Mouse (Mus musculus): Measurements from ENCODE around the gene Rnf32. TPM values are rescaled to one million over a fixed set of nuclear protein-coding genes. Genes with fewer than 3 reads are reported as not detected.

Rnf32 gene
- polyA plus RNA-seq, 1 experiment from 2014 or later, result 10.4 TPM

GRCm38 (mm10) chr5:29211980-29212555 is 16.3 kb downstream of the Rnf32 start:
- no peak overlapping the region for H3K9ac ChIP-seq
- WGBS, result 73% methylated on average over 4 of the region's 4 CpGs
- no peak for ATAC-seq (ENCODE audit: low FRiP score)
- no peaks in the 10 kb centered on the region for H3K27me3 ChIP-seq
- H3K9me3 ChIP-seq (replicated peaks), result no peaks in the 10 kb centered on the region
- no peaks in the 10 kb centered on the region for H3K36me3 ChIP-seq
- no peak overlapping the region for H3K27ac ChIP-seq
- no peaks in the 10 kb centered on the region for H3K4me1 ChIP-seq
- no peak overlapping the region for H3K4me2 ChIP-seq (replicated peaks)
- no peak overlapping the region for H3K4me3 ChIP-seq

DNA sequence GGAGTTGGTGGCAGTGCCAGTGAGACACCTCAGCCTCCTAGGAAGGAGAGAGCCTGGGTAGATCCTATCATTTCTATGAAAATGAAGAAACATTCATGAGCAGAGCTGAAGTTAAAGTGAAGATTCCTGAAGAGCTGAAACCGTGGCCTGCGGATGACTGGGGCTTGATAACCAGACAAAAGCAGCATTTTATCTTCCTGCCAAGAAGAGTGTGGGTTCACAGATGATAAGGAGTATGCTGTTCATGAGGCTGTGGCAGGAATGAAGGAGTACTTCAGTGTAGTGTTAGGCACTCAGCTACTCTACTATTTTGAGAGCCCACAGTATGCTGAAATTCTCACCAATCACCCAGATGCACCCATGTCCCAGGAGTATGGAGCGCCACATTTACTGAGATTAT is 22.2 kb downstream of the Rnf32 start:
- WGBS, result 90% methylated on average over 3 of the region's 3 CpGs
- Histone ChIP-seq H3K27ac (no peak overlapping the region), H3K4me1 (no peaks in the 10 kb centered on the region), H3K9ac (no peak overlapping the region), H3K27me3 (no peaks in the 10 kb centered on the region), H3K4me2 (replicated peaks) (no peak overlapping the region), H3K4me3 (no peak overlapping the region), H3K36me3 (no peaks in the 10 kb centered on the region), H3K9me3 (replicated peaks) (no peaks in the 10 kb centered on the region)
- no peak for ATAC-seq (ENCODE audit: low FRiP score)

DNA sequence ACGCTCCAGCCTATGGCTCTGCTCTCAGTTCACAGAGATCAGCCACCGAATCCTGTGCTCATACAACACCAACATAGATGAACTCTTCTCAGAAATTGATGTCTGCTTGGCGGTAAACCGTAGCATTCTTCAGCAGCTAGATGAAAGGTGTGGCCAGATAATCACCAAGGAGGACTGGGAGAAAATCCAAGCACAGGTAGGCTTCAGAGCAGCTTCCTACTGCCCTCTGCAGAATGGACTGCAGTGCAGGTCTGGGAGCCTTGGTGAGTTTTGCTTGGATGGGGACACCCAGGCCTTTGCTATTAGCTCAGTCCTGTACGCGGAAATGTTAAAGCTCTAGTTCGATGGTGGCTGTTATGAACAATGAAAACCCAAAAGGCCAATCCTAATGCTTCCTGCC is 28.3 kb downstream of the Rnf32 start:
- no peak overlapping the region for H3K27ac ChIP-seq
- no peak for ATAC-seq (ENCODE audit: low FRiP score)
- H3K36me3 ChIP-seq, result no peaks in the 10 kb centered on the region
- no peaks in the 10 kb centered on the region for H3K4me1 ChIP-seq
- no peak overlapping the region for H3K9ac ChIP-seq
- 94% methylated on average over 7 of the region's 7 CpGs for WGBS
- H3K27me3 ChIP-seq, result no peaks in the 10 kb centered on the region
- no peaks in the 10 kb centered on the region for H3K9me3 ChIP-seq (replicated peaks)
- no peak overlapping the region for H3K4me2 ChIP-seq (replicated peaks)
- H3K4me3 ChIP-seq, result no peak overlapping the region

DNA sequence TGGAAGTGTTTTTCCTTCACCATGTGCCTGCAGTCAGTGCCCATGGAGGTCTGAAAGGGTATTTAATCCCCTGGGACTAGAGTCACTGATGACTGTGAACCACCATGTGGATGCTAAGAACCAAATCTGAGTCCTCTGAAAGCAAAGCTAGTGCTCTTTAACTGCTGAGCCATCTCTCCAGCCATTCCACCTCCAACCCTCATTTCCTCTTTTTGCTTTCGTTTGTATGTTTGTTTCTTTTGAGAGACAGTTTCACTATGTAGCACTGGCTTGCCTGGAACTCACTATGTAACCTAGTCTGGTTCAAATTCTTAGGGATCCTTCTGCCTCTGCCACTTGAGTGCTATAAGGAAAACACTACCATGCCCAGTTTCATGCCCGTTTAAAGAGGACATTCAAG is 34.7 kb downstream of the Rnf32 start:
- H3K4me1 ChIP-seq, result no peaks in the 10 kb centered on the region
- H3K27ac ChIP-seq, result no peak overlapping the region
- 0 out of 2 replicates have a peak, but pooled peaks cover 11% of the 10 kb centered on the region for H3K36me3 ChIP-seq
- H3K9ac ChIP-seq, result no peak overlapping the region
- ATAC-seq (ENCODE audit: low FRiP score), result no peak
- 73% methylated on average over 2 of the region's 2 CpGs for WGBS
- H3K9me3 ChIP-seq (replicated peaks), result no peaks in the 10 kb centered on the region
- no peak overlapping the region for H3K4me2 ChIP-seq (replicated peaks)
- no peaks in the 10 kb centered on the region for H3K27me3 ChIP-seq
- H3K4me3 ChIP-seq, result no peak overlapping the region

GRCm38 (mm10) chr5:29238379-29238778 is 42.6 kb downstream of the Rnf32 start:
- ATAC-seq (ENCODE audit: low FRiP score), result no peak
- no peaks in the 10 kb centered on the region for H3K4me1 ChIP-seq
- H3K9me3 ChIP-seq (replicated peaks), result no peaks in the 10 kb centered on the region
- H3K36me3 ChIP-seq, result no peaks in the 10 kb centered on the region
- H3K4me2 ChIP-seq (replicated peaks), result no peak overlapping the region
- H3K27me3 ChIP-seq, result no peaks in the 10 kb centered on the region
- H3K9ac ChIP-seq, result no peak overlapping the region
- no peak overlapping the region for H3K4me3 ChIP-seq
- H3K27ac ChIP-seq, result no peak overlapping the region

- Histone ChIP-seq H3K4me2 (replicated peaks) (no peak overlapping the region), H3K27ac (no peak overlapping the region), H3K9ac (no peak overlapping the region), H3K9me3 (replicated peaks) (no peaks in the 10 kb centered on the region), H3K27me3 (no peaks in the 10 kb centered on the region), H3K4me1 (no peaks in the 10 kb centered on the region), H3K36me3 (no peaks in the 10 kb centered on the region; the same call in 1 of the 2 replicates), H3K4me3 (no peak overlapping the region)
- ATAC-seq (ENCODE audit: low FRiP score), result no peak
- no CpG with 5 or more reads among the region's 1 CpGs for WGBS
These were observed 49.0 kb downstream of the Rnf32 start for GRCm38 (mm10) chr5:29244769-29245168.

DNA sequence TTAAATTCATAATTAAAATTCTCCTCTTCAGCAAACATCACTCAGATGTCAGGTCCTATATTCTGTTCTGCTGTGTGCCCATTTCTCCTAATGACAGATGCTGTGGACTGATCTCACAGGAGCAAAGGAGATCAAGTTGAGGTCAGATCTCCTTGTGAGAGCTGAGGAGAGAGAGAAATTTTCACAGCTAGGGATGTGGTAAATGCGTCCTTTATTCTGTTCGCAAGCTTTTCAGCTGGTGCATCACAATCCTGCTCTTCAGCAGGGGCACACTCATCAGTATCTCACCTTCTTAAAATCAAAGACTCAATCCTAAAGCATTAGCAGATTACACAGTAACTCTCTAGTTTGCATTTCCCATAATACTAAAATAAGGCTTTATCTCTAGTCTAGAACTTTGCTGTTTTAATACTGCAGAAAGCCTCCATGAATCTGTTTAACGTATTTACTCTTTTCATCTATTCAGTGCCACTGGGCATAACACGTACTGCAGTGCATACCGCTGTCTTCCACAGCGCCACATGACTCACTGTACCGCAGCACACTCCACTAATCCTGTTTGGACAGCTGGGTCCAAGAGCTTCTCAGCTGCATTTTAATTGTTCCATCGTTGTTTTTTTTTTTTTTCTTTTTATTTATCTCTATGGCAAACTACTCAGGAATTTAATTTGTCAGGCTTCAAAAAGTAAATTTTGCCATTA is 55.2 kb downstream of the Rnf32 start:
- WGBS, result 25% methylated on average over 8 of the region's 8 CpGs
- no peak overlapping the region for H3K4me3 ChIP-seq
- no peaks in the 10 kb centered on the region for H3K9me3 ChIP-seq (replicated peaks)
- 0 out of 2 replicates have a peak, but pooled peaks cover 6% of the 10 kb centered on the region for H3K4me1 ChIP-seq
- H3K9ac ChIP-seq, result no peak overlapping the region
- H3K27me3 ChIP-seq, result no peaks in the 10 kb centered on the region
- 0 out of 2 replicates have a peak, but pooled peaks have one; percentile 67 for ATAC-seq (ENCODE audit: low FRiP score)
- no peak overlapping the region for H3K4me2 ChIP-seq (replicated peaks)
- no peak overlapping the region for H3K27ac ChIP-seq
- no peaks in the 10 kb centered on the region; the same call in 1 of the 2 replicates for H3K36me3 ChIP-seq

- H3K9ac ChIP-seq, result no peak overlapping the region
- no peaks in the 10 kb centered on the region; the same call in 1 of the 2 replicates for H3K36me3 ChIP-seq
- 0 out of 2 replicates have a peak, but pooled peaks cover 6% of the 10 kb centered on the region for H3K4me1 ChIP-seq
- no peak overlapping the region for H3K27ac ChIP-seq
- ATAC-seq (ENCODE audit: low FRiP score), result no peak
- no peaks in the 10 kb centered on the region for H3K27me3 ChIP-seq
- no peak overlapping the region for H3K4me2 ChIP-seq (replicated peaks)
- no peak overlapping the region for H3K4me3 ChIP-seq
- H3K9me3 ChIP-seq (replicated peaks), result no peaks in the 10 kb centered on the region
- 64% methylated on average over 1 of the region's 1 CpGs for WGBS
These were observed 55.7 kb downstream of the Rnf32 start for GRCm38 (mm10) chr5:29251496-29251873.

- H3K4me3 ChIP-seq, result no peak overlapping the region
- H3K9ac ChIP-seq, result no peak overlapping the region
- H3K4me2 ChIP-seq (replicated peaks), result no peak overlapping the region
- H3K36me3 ChIP-seq, result no peaks in the 10 kb centered on the region
- WGBS, result 23% methylated on average over 2 of the region's 2 CpGs
- H3K27me3 ChIP-seq, result no peaks in the 10 kb centered on the region
- no peak overlapping the region; the same call in 1 of the 2 replicates for H3K27ac ChIP-seq
- H3K9me3 ChIP-seq (replicated peaks), result no peaks in the 10 kb centered on the region
- no peak for ATAC-seq (ENCODE audit: low FRiP score)
- 0 out of 2 replicates have a peak, but pooled peaks cover 6% of the 10 kb centered on the region for H3K4me1 ChIP-seq
These were observed 58.1 kb downstream of the Rnf32 start for GRCm38 (mm10) chr5:29253876-29254275.

DNA sequence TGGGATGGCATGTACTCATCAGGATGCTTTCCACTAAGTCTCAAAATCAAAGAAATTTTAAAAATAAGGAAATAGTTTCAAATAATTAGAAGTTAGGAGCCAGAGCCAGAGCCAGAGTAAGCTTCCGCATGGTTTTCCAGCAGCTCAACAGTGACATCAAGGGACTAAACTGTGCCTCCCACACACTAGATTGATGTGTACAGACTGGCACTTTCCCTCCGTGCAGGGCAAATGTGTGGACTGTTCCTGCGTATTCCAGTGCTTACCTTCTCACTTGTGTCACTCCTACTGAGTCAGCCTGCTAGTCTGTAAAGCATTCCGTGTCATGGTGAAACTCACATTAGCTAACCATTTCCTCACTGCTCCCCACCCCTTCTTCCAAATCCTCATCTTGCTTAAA is 75.1 kb downstream of the Rnf32 start:
- WGBS, result 69% methylated on average over 4 of the region's 4 CpGs
- ATAC-seq (ENCODE audit: low FRiP score), result no peak
- H3K27me3 ChIP-seq, result no peaks in the 10 kb centered on the region

DNA sequence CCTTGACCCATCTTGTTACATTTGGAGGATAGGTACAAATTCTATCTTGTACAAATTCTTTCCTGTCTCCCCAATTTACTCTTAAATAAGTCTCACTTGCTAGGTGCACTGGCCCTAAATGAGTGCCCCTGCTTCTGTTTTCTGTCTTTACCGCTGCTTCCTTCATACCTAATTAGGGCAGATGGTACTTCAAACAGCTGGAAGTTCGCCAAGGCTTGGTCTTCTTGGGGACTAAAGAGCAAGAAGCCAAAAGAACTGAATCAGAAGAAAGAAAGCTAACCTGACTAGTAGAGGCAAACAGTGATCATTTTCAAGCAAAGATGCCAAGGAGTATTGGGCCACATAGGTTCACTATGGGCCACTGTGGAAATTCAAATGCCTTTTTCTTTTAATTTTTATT is 77.6 kb downstream of the Rnf32 start:
- no peaks in the 10 kb centered on the region for H3K4me1 ChIP-seq
- H3K4me2 ChIP-seq (replicated peaks), result no peak overlapping the region
- no peak overlapping the region for H3K9ac ChIP-seq
- WGBS, result 80% methylated on average over 2 of the region's 2 CpGs
- H3K27me3 ChIP-seq, result no peaks in the 10 kb centered on the region
- no peak overlapping the region for H3K4me3 ChIP-seq
- no peak for ATAC-seq (ENCODE audit: low FRiP score)
- H3K9me3 ChIP-seq (replicated peaks), result no peaks in the 10 kb centered on the region
- no peak overlapping the region for H3K27ac ChIP-seq
- H3K36me3 ChIP-seq, result no peaks in the 10 kb centered on the region

More for the DNA sequence above, 75.1 kb downstream of the Rnf32 start:
- Histone ChIP-seq H3K4me3 (no peak overlapping the region), H3K4me2 (replicated peaks) (no peak overlapping the region), H3K36me3 (no peaks in the 10 kb centered on the region), H3K4me1 (no peaks in the 10 kb centered on the region), H3K9me3 (replicated peaks) (no peaks in the 10 kb centered on the region), H3K27ac (no peak overlapping the region), H3K9ac (no peak overlapping the region)

DNA sequence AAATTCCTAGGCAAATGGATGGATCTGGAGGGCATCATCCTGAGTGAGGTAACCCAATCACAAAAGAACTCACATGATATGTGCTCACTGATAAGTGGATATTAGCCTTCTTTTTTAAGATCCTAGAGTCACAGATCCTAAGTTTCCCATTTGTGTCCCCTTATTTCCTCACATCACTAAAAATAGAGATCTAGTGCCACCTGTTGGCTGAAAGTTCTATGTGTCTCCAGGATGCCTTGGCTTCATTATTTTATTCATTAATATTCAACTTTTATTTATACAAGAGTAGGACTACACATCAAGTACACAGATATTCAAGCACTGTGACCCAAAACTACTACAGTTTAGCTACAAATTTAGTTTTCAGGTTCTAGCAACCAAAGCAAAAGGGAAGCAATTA is 79.0 kb downstream of the Rnf32 start:
- Histone ChIP-seq H3K9ac (no peak overlapping the region), H3K36me3 (no peaks in the 10 kb centered on the region), H3K27ac (no peak overlapping the region), H3K9me3 (replicated peaks) (no peaks in the 10 kb centered on the region), H3K4me1 (no peaks in the 10 kb centered on the region), H3K4me3 (no peak overlapping the region), H3K4me2 (replicated peaks) (no peak overlapping the region), H3K27me3 (no peaks in the 10 kb centered on the region)
- no peak for ATAC-seq (ENCODE audit: low FRiP score)
